Mouse (Mus musculus): Measurements from ENCODE around the gene Kcnh1. TPM values are rescaled to one million over a fixed set of nuclear protein-coding genes. Genes with fewer than 3 reads are reported as not detected.

Kcnh1 gene
- total RNA-seq, 1 experiment from 2014 or later: not detected

DNA sequence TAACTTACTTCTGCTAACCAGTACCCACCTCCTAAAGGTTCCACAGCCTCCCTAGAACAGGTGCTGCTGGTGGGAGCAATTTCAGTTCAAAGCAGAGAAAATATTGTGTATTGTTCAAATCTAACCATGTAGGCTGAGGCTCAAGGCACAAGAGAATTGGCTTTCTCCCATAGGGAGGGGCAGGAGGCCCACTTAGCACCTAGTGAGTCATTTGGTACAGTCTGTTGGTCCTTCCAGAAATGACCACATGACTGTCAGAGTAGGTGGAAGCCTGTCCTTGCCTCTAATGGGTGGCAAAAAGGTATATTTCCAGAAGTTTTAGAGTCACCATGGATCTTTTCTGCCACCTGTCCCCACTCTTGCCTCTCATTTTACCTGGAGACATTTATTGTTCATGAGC lies 290.9 kb downstream of the Kcnh1 start:
- no peak for ATAC-seq (ENCODE audit: extremely low read depth, insufficient number of reproducible peaks, low FRiP score, poor library complexity, severe bottlenecking)

DNA sequence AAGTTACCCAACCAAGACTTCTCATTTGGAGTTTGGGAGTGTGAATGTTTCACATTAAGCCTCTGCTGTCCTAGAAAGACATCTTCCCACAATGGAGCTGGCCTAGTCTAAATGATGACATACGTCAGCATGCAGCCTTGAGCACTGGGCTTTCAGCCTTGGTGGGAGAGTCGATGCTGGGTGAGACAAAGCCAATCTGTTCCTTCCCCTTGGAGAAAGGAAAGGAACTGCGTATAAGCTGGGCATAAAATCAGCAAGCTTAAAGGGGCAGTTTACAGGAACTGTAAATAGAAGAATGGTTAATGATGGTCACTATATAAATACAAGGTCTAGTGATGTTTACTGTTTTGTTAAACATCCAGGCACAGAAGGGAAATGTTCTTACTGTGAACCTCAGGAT lies 294.5 kb downstream of the Kcnh1 start:
- no peak for ATAC-seq (ENCODE audit: extremely low read depth, insufficient number of reproducible peaks, low FRiP score, poor library complexity, severe bottlenecking)

DNA sequence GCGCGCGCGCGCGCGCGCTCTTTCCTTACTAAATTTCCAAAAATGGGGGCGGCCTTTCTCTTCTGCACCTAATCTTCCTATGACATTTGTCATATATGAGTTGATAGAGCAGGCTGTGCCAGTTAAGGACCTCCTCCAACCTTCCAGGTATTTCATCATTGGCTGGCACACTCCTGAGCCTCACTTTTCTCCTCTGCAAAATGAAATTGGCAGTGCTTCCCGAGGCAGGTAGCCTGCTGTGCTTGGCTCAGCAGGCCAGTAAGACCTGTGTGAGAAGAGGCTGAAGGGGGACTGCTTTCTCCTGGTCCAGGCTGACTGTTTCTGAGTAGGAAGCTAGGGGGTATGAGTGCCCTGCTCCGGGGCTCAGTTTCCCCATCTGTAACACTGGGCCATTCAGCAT lies 297.0 kb downstream of the Kcnh1 start:
- no peak for ATAC-seq (ENCODE audit: extremely low read depth, insufficient number of reproducible peaks, low FRiP score, poor library complexity, severe bottlenecking)

DNA sequence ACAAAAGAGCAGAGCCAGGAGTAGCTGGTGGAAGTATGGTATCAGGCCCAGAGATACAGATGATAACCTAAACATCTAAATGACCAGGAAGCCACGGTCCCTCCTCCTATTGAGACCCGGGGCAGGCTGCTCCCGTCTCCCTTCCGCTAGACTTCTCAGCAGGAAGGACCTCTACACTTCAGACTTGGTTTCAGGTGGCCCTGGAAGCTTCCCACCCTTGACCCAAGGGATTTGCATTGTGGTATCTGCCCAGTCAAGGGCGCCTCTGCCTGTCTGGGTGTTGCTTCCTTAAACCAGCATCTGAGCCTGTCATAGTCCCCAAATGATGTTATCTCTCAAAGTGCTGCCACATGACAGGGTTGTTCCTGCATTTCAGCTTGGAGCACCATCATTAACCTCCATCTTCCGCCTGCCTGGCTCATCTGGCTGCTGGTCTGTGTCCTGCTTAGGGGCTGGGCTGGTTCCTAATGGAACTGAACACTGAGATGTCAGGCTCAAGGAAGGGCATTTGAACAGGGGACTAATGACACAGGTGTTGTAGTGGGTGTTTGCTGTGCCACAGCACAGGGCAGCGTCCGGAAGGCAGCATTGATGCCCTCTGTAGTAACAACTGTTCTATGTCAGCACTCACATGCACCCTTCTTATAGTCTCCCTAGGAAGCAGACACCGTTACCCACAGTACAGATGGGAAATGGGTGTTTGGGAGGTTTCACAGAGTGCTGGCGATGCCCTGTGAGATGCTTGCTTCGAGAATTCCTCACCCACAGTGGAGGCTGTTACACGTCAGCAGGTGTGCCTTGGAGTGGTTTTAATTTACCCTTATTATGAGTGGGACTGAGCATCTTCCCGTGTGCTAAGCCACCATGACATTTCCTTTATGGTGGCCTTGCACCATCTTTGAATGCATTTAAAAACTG lies 299.6 kb downstream of the Kcnh1 start:
- ATAC-seq (ENCODE audit: extremely low read depth, insufficient number of reproducible peaks, low FRiP score, poor library complexity, severe bottlenecking): no peak

DNA sequence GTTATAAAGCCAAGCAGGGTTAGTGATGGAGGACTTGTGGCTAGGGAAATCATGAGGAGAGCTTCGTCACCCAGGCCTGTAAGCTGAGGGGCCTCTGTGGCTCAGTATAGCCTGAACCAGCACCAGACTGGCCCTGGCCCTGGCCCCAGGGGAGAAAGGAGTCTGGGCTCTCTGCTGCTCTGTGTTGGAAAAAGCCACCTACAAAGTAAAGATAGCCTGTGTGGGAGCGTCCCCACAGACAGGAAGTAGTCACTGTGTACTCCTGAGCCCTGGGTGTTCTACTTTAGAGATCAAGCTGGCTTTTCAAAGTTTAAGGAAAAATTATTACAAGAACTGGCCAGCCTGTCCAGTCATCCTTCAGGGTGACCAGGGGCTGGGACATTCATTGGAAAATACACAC lies 306.9 kb downstream of the Kcnh1 start:
- no peak for ATAC-seq (ENCODE audit: extremely low read depth, insufficient number of reproducible peaks, low FRiP score, poor library complexity, severe bottlenecking)

DNA sequence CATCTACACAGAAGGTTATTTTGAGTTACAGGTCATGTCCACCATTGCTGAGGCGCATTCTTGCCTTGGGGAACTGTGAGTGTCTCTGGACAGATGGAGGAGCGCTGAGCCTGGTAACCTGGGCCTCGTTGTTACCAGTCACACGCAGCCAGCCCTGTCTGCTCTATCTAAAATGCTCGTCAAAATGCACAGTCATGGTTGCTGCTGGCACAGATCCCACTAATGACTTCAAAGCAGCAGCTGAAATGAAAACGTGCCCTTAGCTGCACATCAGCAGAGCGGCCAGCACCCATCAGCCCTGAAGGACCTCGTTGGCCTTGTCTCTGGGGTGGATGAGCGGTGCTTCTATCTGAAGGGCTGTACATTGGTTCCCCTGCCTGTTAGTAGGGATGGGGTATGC lies 311.4 kb downstream of the Kcnh1 start:
- no peak for ATAC-seq (ENCODE audit: extremely low read depth, insufficient number of reproducible peaks, low FRiP score, poor library complexity, severe bottlenecking)

DNA sequence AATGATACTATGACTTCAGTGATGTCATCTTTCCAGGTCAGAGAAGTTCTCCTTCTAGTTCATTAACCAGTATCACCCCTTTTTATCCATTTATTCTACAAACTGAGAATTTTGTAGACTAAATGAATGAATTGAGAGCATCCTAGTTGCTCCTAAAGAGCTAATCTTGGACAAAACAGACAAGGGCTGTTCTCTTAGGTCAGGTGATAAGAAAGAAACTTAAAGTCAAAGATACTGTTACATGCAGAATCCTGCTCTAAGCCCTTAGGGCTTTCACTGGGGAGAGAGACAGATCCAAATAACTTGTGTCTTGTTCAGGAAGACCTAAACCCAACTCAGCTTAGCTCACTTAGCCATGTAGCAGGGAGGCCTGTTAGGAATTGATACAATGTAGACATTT lies 312.3 kb downstream of the Kcnh1 start:
- ATAC-seq (ENCODE audit: extremely low read depth, insufficient number of reproducible peaks, low FRiP score, poor library complexity, severe bottlenecking): no peak

DNA sequence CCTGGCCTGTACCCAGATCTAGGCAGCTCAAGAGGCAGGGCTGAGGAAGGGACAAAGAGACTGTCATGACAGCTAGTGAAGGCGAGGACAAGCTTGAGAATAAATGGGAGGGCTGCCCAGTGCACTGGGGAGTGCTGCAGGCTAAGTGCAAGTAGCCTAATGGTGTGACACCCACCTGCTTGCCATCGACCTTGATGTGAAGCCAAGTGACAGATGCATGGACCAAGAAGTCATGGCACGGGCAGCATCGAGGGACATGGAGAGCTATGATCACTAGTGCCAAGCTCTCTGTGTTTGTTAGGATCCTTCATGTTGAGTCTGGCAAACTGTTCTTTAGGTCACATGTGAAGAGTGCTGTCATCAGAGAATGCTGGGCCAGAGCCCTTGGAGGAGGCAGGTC lies 313.1 kb downstream of the Kcnh1 start:
- no peak for ATAC-seq (ENCODE audit: extremely low read depth, insufficient number of reproducible peaks, low FRiP score, poor library complexity, severe bottlenecking)

DNA sequence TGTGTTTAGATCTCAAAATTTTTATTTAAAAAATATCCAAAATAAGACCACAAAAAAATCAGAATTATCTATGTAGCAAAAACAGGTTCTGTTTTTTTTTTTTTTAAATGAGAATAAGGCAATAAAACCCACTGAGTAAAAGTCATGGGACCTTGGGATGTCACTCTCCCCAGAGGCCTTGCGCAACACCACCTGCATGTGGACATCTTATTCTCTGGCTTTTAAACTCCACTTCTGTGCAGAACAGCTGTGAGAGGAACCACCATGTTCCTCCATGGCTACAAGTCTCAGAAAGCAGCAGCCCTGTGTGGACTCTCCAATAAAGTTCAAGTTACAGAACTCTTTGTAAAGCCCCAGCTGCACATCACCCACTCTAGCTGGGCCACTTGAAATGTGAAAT lies 322.2 kb downstream of the Kcnh1 start:
- no peak for ATAC-seq (ENCODE audit: extremely low read depth, insufficient number of reproducible peaks, low FRiP score, poor library complexity, severe bottlenecking)

DNA sequence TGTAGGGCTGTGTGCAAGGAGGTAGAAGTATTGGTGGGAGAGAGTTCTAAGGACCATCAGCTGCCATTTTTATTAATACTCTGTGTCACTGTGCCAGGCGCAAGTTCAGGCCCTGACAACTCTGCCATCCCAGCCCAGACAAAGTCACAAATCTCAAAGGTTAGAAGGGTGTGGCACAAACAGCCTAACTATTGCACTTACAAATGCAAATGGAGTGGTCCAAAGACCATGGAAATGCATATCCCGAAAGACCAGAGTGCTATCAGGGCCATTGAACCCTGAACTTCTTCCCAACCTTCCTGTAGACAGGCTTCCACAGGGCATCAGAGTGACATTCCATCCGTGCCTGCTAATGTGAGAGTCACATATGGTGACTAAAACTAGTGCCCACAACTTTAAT lies 324.8 kb downstream of the Kcnh1 start:
- ATAC-seq (ENCODE audit: extremely low read depth, insufficient number of reproducible peaks, low FRiP score, poor library complexity, severe bottlenecking): no peak

DNA sequence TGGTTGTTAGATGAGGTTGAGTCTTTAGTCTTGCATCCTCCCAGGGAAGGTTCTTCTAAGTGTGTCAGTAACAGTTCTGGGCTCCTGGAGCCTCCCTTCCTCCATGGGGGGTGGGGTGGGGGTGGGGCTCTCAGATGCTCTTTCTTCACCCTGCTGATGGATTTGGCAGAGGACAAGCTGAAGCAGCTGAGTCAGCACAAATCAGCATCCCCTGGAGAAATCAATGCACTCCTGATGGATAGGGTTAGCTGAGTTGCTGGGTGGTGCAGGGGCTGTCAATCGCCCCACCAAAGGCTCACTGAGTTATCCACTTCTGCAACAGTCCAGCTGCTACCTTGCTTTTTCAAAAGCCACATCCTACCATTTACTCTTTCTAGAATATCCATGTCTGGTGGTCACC lies 329.1 kb downstream of the Kcnh1 start:
- no peak for ATAC-seq (ENCODE audit: extremely low read depth, insufficient number of reproducible peaks, low FRiP score, poor library complexity, severe bottlenecking)

DNA sequence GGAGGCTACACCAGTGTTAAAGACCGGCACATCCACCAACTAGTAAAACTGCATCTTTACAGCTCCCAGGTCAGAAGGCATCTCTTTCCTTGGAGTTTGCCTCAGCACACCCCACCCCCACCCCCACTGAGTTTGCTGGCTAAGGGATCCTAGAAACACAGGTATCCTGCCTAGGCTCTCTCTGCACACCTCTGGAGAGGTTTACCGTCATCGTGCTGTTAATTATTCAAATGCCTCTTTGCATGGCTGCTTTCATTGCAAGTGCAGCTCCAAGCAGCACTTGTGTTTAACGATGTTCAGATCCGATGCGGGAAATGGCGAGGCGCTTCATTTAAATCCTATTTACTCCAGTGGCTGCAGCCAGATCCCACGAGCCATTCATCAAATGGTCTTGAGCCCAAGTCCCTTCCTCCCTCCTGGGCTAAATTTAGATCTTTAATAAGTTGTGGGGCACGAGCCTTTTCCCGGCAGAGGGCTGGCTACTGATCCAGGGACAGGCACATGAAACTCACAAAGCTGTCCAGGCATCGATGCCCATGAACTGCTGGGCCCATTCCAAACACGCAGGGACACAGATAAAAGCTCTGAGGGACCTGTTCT lies 330.4 kb downstream of the Kcnh1 start:
- ATAC-seq (ENCODE audit: extremely low read depth, insufficient number of reproducible peaks, low FRiP score, poor library complexity, severe bottlenecking): no peak

DNA sequence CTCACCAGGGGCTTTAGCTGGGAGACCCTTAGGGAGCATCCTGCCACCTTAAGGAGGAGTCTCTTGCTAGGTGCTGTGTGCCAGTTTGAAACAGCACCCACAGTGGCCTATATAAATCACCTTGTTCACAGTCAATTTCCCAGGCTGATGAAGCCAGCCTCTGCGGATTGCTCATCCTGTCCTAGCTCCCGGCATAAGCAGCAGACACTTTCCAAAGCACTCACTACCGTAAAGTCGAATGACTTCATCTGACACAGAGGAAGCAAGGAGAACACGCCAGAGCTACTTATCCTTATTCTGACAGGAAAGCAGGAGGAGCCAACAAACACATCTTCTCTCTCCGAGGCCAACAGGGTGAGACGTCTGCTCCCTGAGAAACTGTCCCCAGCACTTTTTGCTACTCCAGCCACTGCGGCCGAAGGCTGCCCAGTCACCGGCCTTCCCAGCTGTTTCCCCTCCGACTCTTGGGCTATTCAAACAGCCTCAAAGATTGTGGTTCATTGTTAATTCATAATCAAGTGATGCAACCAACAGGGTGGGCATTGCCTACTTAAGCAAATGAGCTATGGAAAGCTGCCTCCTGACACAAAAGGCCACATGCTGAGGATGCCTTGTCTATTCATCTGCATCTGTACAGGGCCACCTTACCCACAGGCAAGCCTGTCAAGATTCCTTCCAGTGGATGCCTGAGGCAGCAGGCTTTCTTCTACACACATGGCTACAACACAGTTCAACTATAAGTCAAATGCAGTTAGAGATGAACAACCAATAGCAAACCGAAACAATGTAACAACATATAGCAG lies 332.0 kb downstream of the Kcnh1 start:
- no peak for ATAC-seq (ENCODE audit: extremely low read depth, insufficient number of reproducible peaks, low FRiP score, poor library complexity, severe bottlenecking)

DNA sequence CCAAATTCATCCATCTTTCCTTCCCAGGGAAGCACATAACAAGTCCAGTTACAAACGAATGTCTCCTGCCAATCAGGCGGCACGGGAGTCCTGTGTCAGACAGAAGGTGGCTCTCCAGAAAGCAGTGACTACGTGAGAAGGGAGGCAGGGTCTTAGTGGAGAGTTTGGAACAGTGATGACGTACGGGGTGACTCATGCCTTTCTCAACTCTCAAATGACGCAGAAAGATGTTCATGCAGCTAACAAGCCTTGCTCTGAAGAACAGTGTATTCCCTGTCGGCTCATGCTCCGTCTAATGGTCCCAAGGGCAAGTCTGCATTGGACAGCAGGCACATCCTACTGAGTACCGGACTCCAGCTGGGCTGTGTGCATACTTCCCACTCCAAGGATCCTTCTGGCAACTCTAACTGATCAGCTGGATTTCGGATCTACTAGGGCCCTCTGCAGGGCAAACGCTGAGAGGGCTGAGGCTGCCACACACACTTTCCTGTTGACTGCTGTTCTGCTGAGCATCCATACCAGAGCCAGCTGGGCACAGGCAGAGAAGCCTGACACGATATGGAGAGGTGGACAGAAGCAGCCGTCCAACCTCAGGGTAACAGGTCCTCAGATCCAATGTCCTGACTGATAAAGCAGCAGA lies 335.3 kb downstream of the Kcnh1 start:
- ATAC-seq (ENCODE audit: extremely low read depth, insufficient number of reproducible peaks, low FRiP score, poor library complexity, severe bottlenecking): no peak

DNA sequence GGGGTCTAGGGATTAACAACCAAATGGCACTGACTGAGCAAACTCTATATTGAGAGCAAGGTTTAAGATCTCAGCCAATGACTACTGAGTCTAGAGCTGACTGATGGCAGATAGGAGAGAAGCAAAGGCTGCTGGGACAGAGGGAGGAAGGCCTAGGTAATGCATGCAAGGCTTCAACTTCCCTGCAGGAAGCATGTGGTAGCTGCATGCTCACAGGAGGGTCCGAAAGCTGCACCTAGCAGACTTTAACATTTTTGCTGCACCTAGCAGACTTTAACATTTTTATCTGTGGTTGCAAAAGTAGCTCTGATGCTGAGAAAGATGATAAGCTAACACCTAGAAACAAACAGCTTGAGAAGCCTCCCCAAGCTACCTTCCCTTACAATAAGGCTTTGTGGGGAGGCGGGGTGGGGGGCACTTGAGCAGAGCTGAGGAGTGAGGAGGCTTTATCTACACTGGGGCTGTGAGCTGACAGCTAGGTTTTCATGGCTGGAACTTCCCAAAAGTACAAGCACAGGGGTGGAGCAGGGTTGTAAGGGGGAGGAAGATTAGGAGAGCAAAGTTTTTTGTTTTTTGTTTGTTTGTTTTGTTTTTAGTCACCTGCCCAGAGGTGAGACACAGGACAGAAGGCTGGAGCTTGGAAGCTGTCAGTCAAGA lies 341.0 kb downstream of the Kcnh1 start:
- ATAC-seq (ENCODE audit: extremely low read depth, insufficient number of reproducible peaks, low FRiP score, poor library complexity, severe bottlenecking): no peak

DNA sequence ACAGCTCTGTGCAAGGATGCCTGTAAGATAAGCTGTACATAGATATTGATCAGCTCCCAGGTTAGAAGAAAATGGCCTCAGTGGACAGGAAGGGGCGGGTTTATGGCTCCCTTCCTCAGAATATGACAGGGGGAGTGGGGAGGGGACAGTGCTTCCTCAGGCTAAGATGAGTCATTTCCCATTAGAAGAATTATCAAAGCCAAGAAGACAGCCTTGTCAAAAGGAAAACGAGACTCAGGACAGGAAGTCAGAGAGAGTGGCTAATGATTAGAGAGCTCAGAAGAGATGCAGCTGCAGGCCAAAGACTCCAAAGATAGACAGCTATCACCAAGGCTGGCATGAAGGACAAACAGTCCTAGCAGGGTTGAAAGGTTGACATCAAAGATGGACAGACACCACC lies 341.6 kb downstream of the Kcnh1 start:
- ATAC-seq (ENCODE audit: extremely low read depth, insufficient number of reproducible peaks, low FRiP score, poor library complexity, severe bottlenecking): no peak

DNA sequence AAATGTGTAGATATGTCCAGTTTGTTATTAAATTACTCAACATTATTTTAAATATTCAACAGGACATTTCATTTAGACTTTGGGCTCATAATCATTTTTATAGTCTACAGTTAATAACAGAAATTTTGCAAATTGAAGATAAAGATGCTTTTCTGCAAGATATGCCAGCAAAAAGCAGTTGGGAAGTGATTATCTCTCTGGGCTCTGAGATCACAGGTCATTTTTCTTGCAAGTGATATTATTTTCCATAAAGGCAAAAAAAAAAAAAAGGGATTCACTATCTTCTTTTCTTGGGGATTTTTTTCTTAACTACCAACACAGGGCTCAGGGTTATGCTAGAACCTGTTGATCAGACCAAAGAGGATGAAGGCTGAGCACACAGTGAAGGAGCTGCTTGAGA lies 342.4 kb downstream of the Kcnh1 start:
- no peak for ATAC-seq (ENCODE audit: extremely low read depth, insufficient number of reproducible peaks, low FRiP score, poor library complexity, severe bottlenecking)

DNA sequence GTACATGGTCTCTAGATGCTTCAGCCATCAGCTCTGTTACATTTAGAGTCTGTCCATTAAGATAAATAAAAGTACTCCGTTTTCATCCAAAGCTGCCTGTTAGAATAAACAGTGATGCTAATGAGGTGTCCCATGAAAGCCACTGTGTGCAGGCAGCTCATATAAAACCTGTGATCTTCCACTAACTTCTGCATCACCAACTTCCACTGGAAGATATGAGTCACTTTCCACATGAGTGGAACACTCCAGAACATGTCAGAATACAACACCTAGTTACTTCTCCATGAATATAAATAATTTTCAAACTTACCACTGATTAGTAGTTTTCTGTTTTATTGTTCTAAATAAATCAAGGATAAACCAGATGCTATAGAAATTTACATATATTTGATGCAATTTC lies 345.9 kb downstream of the Kcnh1 start:
- ATAC-seq (ENCODE audit: extremely low read depth, insufficient number of reproducible peaks, low FRiP score, poor library complexity, severe bottlenecking): no peak

DNA sequence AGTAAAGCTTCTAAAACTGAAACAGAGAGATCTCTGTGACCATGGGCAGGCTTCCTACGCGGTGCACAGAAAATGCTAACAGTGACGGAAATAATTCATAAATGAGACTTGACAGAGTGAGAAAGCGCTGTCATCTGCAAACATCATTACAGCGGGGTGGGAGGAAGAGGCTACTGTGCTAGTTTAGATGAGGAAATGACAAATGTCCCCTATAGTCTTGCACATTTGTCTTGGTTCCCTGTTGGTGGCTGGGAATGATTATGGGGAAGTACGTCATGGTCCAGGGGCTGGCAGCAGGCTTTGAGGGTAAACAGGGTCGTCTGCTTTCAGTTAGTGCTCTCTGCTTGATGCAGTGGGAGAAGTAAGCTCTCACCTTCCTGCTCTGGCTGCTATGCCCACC lies 346.6 kb downstream of the Kcnh1 start:
- no peak for ATAC-seq (ENCODE audit: extremely low read depth, insufficient number of reproducible peaks, low FRiP score, poor library complexity, severe bottlenecking)
